Mouse (Mus musculus) urinary bladder, postnatal 10 days (tissue): Measurements from ENCODE around the gene Rad51b.

ENCODE experiments used
- DNase-seq: peaks from one replicate; pipeline ENCODE4 v3.0.0; 2022; ENCODE audit warnings: low spot score

Gene Rad51b

GRCm38 (mm10) chr12:79804776-79805524, 507.9 kb downstream of the Rad51b start:
- DNase-seq: no peak

- DNase-seq: no peak
These were observed 509.9 kb downstream of the Rad51b start for GRCm38 (mm10) chr12:79806990-79807389.

GRCm38 (mm10) chr12:79807410-79807847, 510.3 kb downstream of the Rad51b start:
- no peak for DNase-seq

- no peak for DNase-seq
These were observed 510.9 kb downstream of the Rad51b start for GRCm38 (mm10) chr12:79807938-79808401.

GRCm38 (mm10) chr12:79808426-79809398, 511.6 kb downstream of the Rad51b start:
- DNase-seq: no peak

GRCm38 (mm10) chr12:79809518-79809917, 512.4 kb downstream of the Rad51b start:
- DNase-seq: no peak

- no peak for DNase-seq
These were observed 515.3 kb downstream of the Rad51b start for GRCm38 (mm10) chr12:79812422-79812821.

- DNase-seq: no peak
These were observed 515.9 kb downstream of the Rad51b start for GRCm38 (mm10) chr12:79812838-79813563.

GRCm38 (mm10) chr12:79813566-79814305, 516.7 kb downstream of the Rad51b start:
- DNase-seq: no peak

- DNase-seq: no peak
These were observed 517.4 kb downstream of the Rad51b start for GRCm38 (mm10) chr12:79814312-79815091.

- DNase-seq: no peak
These were observed 519.2 kb downstream of the Rad51b start for GRCm38 (mm10) chr12:79816241-79816640.

GRCm38 (mm10) chr12:79820228-79820958, 523.3 kb downstream of the Rad51b start:
- DNase-seq: no peak

GRCm38 (mm10) chr12:79821901-79822300, 524.8 kb downstream of the Rad51b start:
- DNase-seq: no peak

GRCm38 (mm10) chr12:79822401-79822800, 525.3 kb downstream of the Rad51b start:
- no peak for DNase-seq

- DNase-seq: no peak
These were observed 528.8 kb downstream of the Rad51b start for GRCm38 (mm10) chr12:79825922-79826321.

GRCm38 (mm10) chr12:79827233-79827692, 530.2 kb downstream of the Rad51b start:
- DNase-seq: no peak

- no peak for DNase-seq
These were observed 530.7 kb downstream of the Rad51b start for GRCm38 (mm10) chr12:79827735-79828134.

GRCm38 (mm10) chr12:79830686-79831085, 533.6 kb downstream of the Rad51b start:
- no peak for DNase-seq

GRCm38 (mm10) chr12:79832611-79833010, 535.5 kb downstream of the Rad51b start:
- DNase-seq: no peak

GRCm38 (mm10) chr12:79835521-79835920, 538.4 kb downstream of the Rad51b start:
- DNase-seq: no peak
